Mouse (Mus musculus): ENCODE measurements around the gene Tlr5.
A peak's percentile ranks its signal among the peaks of the same experiment; 100 is the strongest.

The Tlr5 gene

DNA sequence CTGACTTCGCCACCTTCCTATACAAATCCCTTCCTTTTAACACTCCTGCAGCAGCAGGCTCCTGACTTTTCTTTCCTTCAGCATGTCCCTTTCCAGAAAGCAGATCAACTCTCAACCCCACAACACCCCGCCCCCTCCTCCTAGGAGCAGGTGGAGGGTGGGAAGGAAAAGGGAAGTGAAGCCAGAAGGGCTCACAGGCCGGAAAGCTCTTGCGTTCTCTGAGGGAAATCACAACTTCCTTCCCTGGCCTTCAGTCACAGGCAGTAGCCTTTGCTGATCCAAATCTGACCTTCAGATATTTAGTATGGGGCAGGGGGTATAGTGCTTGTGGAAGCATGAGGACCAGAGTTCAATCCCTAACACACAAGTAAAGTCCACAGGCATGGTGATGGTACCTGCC lies 921 bp upstream of the Tlr5 start:
- no peak for DNase-seq (ENCODE audit: low spot score in 2 of 2)

GRCm38 (mm10) chr1:182955047-182955620 lies 546 bp downstream of the Tlr5 start:
- DNase-seq (ENCODE audit: low spot score in 2 of 2): no peak

GRCm38 (mm10) chr1:182956186-182956960 lies 1.8 kb downstream of the Tlr5 start:
- DNase-seq (ENCODE audit: low spot score in 2 of 2): no peak

DNA sequence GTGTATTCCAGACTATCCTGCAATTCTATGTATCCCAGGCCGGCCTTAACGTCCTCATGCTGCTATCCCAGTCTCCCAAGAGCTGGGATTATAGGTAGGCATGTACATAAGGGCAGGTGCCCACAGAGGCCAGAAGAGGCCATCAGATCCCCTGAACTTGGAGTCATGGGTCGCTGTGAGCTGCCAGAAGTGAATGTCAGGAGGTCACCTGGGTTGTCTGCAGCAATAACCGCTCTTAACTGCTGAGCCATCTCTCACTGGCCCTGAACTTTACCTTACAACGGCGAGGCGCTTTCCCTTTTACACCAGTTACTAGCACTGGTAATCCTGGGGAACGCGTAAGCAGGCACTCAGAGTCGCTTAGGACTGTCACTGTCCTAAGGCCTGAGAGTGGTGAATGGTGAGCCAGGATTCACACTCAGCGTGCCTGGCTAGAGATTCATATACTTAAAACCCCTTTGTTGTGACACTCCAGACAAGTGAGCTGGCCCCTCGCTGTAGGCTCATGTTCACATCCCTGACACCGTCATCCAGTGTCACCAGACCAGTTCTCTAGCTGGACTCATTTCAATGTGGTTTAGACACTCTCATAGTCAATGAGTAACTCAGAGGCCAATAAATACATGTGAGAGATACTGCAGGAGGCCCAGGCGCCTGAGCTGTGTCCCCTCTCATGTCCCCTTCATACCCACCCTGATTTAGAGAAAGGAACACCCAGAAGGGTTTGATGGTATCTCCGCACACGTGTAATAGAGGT lies 2.6 kb downstream of the Tlr5 start:
- no peak for DNase-seq (ENCODE audit: low spot score in 2 of 2)

DNA sequence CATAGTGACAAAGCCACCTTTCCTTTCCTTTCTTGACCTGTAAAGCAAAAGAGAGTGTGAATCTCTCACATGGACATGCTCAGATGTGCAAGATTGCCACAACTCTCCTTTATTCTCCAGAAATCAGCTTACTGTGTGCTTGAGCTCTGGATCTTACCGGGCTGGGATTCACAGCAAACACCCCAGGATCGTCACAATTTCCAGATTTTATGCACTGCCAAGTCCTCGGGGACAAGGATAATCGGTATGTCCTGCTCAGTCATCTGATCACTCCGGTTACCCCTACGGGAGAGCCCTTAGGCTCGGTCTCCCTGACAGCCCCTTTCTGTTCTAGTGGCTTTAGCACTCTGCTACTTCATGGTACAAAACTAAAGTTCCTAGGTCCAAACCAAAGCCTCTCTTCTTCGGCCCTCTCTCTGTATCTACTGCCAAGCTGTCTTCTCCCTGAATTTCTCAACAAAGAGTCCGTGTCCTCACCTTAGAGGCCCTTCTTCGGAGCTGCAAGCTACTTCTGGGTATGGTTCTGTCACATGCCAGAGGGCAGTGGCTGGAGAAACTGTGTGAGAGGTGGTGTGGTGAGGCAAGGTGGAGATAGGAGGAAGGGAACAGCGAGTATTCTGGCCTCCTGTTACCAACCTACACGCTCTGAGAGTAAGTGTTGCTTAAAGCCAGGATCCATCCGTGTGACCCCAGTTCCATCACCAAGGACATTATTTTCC lies 3.4 kb downstream of the Tlr5 start:
- no peak for DNase-seq (ENCODE audit: low spot score in 2 of 2)

GRCm38 (mm10) chr1:182958824-182959223 lies 4.2 kb downstream of the Tlr5 start:
- no peak for DNase-seq (ENCODE audit: low spot score in 2 of 2)

GRCm38 (mm10) chr1:182959251-182959691 lies 4.7 kb downstream of the Tlr5 start:
- no peak for DNase-seq (ENCODE audit: low spot score in 2 of 2)

- DNase-seq (ENCODE audit: low spot score in 2 of 2): peak; percentile 75 to 85
These were observed 5.3 kb downstream of the Tlr5 start for GRCm38 (mm10) chr1:182959811-182960455.

- no peak for DNase-seq (ENCODE audit: low spot score in 2 of 2)
These were observed 6.5 kb downstream of the Tlr5 start for GRCm38 (mm10) chr1:182961076-182961475.

- DNase-seq (ENCODE audit: low spot score in 2 of 2): no peak
These were observed 8.7 kb downstream of the Tlr5 start for GRCm38 (mm10) chr1:182963329-182963728.

DNA sequence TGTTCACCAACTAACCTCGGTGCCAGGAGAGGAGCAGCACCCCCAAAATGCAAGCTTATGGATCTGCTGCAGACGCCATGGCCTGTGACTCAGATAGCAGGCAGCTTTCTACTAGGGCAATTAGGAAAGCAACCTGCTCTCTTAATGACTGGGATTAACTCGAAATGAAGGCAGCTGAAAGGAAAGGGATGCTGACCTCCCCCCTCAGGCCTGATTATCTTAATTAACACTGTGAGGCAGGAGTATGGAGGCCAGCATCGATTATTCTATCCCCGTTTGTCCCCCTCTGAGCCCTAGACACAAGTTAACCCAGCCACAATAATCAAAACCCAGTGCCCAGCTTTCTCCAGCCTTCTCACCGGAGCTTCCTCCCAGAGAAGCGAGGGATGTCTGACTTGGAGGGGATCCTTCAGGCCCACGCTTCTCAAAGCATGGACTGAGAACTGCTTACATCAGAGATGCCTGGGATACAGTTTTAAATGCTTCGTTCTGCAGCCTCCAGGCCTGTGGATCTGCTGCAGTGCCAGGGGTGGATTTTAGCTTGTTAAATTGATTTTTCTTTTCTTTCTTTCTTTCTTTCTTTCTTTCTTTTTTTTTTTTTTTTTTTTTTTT lies 10.4 kb downstream of the Tlr5 start:
- DNase-seq (ENCODE audit: low spot score in 2 of 2): peak in 1 of 2 experiments; percentile 30

- no peak for DNase-seq (ENCODE audit: low spot score in 2 of 2)
These were observed 14.1 kb downstream of the Tlr5 start for GRCm38 (mm10) chr1:182968732-182969131.

DNA sequence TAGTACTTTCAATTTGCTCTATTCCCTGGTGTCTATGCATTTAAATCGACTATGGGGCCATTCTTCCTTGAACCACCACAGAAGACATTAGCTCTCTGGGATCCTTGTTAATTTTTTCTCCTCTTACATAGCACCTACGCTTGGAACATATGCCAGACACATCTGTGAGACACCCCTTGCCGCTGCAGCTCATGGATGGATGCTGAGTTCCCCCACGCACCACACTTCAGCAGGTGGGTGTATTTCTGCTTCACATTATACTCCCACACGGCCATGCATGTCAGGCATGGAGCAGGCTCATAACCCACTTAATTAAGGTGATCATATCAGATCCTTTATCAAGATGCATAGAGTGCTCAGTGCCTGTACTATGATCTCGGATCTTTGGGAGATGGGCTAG lies 17.7 kb downstream of the Tlr5 start:
- peak in 1 of 2 experiments; percentile 51 for DNase-seq (ENCODE audit: low spot score in 2 of 2)

DNA sequence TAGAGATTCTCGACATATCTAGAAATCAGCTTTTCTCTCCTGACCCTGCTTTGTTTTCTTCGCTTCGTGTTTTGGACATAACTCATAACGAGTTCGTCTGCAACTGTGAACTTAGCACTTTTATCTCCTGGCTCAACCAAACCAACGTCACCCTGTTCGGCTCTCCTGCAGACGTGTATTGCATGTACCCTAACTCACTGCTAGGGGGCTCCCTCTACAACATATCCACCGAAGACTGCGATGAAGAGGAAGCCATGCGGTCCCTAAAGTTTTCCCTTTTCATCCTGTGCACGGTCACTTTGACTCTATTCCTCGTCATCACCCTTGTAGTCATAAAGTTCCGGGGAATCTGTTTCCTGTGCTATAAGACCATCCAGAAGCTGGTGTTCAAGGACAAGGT lies 20.2 kb downstream of the Tlr5 start:
- DNase-seq (ENCODE audit: low spot score in 2 of 2): no peak

DNA sequence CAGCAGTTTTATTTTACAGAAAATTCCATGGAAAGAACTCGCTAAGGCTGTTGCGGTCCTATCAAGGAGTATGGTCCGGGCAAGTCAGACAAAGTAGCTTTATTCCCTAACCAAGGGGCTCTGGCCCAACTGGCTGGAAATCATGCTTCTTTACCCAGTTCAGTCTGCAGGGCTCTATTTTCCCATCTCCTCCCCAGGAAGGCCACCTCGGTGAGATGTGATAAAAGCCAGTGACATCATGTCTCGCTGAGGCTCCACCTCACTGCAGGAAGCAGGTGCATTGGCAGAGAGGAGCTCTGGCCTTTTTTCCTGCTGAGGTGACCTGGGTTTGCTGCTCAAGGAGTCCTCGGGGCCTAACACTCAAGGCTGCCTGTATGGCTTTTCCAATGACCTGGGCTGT lies 26.1 kb downstream of the Tlr5 start:
- no peak for DNase-seq (ENCODE audit: low spot score in 2 of 2)

GRCm38 (mm10) chr1:182982995-182983394 lies 28.4 kb downstream of the Tlr5 start:
- DNase-seq (ENCODE audit: low spot score in 2 of 2): peak; percentile 82 to 83

DNA sequence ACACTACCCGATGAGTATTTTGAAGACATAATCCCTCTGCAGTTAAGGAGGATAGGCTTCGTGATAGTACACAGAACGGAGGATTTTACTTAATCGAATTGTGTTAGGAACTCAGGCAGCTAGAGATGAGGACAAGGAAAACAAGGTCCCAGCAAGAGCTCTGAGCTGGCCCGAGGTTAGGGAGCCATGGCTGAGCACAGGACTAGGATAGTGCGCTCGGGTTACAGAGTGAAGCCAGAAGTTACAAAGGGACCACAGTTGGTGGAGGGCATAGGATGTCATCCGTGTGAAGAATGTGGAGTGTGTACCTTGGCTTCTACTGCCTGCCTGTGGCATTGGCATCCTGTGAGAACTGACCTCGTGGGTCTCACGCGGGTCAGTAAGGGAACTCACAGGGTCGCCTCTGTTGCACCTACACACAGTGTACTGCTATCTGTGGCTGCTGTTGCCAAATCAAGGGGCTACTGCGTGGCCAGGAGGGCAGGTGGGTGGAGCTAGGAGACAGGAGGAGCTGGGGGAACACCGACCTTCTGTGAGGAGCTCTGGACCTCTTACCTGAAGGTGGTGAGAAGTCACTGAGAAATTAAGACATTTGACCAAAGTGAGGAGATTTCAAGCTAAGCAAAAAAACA lies 29.0 kb downstream of the Tlr5 start:
- no peak for DNase-seq (ENCODE audit: low spot score in 2 of 2)

- no peak for DNase-seq (ENCODE audit: low spot score in 2 of 2)
These were observed 31.7 kb downstream of the Tlr5 start for GRCm38 (mm10) chr1:182986243-182986642.

- no peak for DNase-seq (ENCODE audit: low spot score in 2 of 2)
These were observed 32.2 kb downstream of the Tlr5 start for GRCm38 (mm10) chr1:182986750-182987149.

GRCm38 (mm10) chr1:182987801-182988200 lies 33.2 kb downstream of the Tlr5 start:
- no peak for DNase-seq (ENCODE audit: low spot score in 2 of 2)

- DNase-seq (ENCODE audit: low spot score in 2 of 2): no peak
These were observed 34.1 kb downstream of the Tlr5 start for GRCm38 (mm10) chr1:182988646-182989045.

Measured in frontal cortex, postnatal 36 days (tissue).